Mouse (Mus musculus) heart, embryonic 11.5 days (tissue): ENCODE measurements around the gene Cmip. TPM values are rescaled to one million over a fixed set of nuclear protein-coding genes. Genes with fewer than 3 reads are reported as not detected.

ENCODE experiments used
- ATAC-seq: fragments of 200-750 bp; cut with Nextera tagmentation; replicated peaks from 2 replicates; pipeline ENCODE4 v1.8.0; 2017; ENCODE audit warnings: moderate library complexity; ENCODE audit not compliant: insufficient number of reproducible peaks, low FRiP score, low TSS enrichment
- H3K27ac ChIP-seq: fragments of 300-500 bp; sonication (generic); 2 replicates; pipeline ENCODE4 v1.5.1; 2014; ENCODE audit warnings: mild to moderate bottlenecking, low read depth, low read length
- H3K27me3 ChIP-seq: fragments of 300-500 bp; sonication (generic); 2 replicates; pipeline ENCODE4 v1.6.1; 2014; ENCODE audit warnings: mild to moderate bottlenecking, low read length, mixed read lengths; ENCODE audit not compliant: control insufficient read depth, insufficient read depth
- H3K36me3 ChIP-seq: fragments of 300-500 bp; sonication (generic); 2 replicates; pipeline ENCODE4 v1.6.1; 2014; ENCODE audit warnings: mild to moderate bottlenecking, low read length, moderate library complexity, mixed read lengths; ENCODE audit not compliant: control insufficient read depth, insufficient read depth
- H3K4me1 ChIP-seq: fragments of 300-500 bp; sonication (generic); 2 replicates; pipeline ENCODE4 v1.6.1; 2014; ENCODE audit warnings: low read length; ENCODE audit not compliant: control insufficient read depth, insufficient read depth
- H3K4me2 ChIP-seq: fragments of 300-500 bp; sonication (generic); 2 replicates; pipeline ENCODE4 v1.6.1; 2014; ENCODE audit warnings: mild to moderate bottlenecking, moderate library complexity
- H3K4me3 ChIP-seq: fragments of 300-500 bp; sonication (generic); 2 replicates; pipeline ENCODE4 v1.5.1; 2014; ENCODE audit warnings: low read depth, low read length
- H3K9ac ChIP-seq: fragments of 300-500 bp; sonication (generic); 2 replicates; pipeline ENCODE4 v1.6.1; 2014; ENCODE audit warnings: mild to moderate bottlenecking, low read depth, low read length, moderate library complexity
- H3K9me3 ChIP-seq: fragments of 300-500 bp; sonication (generic); replicated peaks from 2 replicates; pipeline ENCODE4 v1.6.1; 2016; ENCODE audit warnings: low read length; ENCODE audit not compliant: control insufficient read depth
- WGBS: fragments of 180-500 bp; shearing (Covaris S2); extraction: QIAGEN DNeasy Blood & Tissue Kit; methylation state at CpG from one replicate; pipeline ENCODE4 v1.1.7; 2014; ENCODE audit not compliant: insufficient replicate concordance; 5-methylcytosine and 5-hydroxymethylcytosine counted together
- polyA plus RNA-seq: library from polyadenylated mRNA; unstranded; fragments of >200 nt; fragmentation: Nextera tagmentation; extraction: Ambion mirVana; gene quantifications from 2 replicates; pipeline ENCODE4 v1.2.1, GENCODE M21; 2014

Gene Cmip
- polyA plus RNA-seq, 1 experiment from 2014 or later: 8.6 TPM

GRCm38 (mm10) chr8:117308303-117309095, 51.6 kb downstream of the Cmip start:
- 88% methylated on average over 13 of the region's 13 CpGs for WGBS
- no peaks in the 10 kb centered on the region for H3K27me3 ChIP-seq
- H3K9me3 ChIP-seq: no peaks in the 10 kb centered on the region
- H3K4me1 ChIP-seq: peaks cover 10% of the 10 kb centered on the region
- no peak overlapping the region for H3K4me2 ChIP-seq
- H3K36me3 ChIP-seq: 0 out of 2 replicates have a peak, but pooled peaks cover 3% of the 10 kb centered on the region
- no peak overlapping the region for H3K27ac ChIP-seq
- H3K9ac ChIP-seq: no peak overlapping the region
- ATAC-seq: no peak
- no peak overlapping the region for H3K4me3 ChIP-seq

DNA sequence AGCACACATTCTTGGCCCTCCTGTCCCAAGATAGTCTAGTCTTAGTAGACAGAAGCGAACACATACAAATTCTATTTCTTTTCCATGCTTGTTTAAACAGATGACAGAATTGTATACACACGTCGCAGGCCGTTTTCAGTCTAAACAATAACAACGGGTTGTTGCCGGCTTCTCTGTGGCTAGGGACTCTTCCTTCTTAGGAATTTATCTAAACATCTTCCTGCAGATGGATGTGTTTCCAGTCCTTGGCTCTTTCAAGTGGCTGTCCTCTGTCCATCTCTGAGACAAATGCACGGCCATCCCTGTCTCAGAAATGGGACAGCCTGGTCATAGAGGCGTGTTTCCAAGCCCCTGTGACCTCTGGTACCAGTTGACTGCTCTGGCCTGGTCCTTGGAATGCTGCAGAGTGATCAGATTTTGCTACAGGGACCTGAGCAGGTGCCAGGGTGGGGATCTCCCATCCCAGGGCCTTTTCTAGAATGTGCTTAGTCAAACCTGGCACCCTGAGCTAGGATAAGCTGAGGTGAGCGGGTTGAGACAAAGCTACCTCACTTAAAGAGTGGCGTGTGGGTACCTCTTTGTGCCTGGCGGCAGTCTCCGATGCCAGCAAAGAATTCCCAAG, 52.9 kb downstream of the Cmip start:
- ATAC-seq: no peak
- no peak overlapping the region for H3K4me2 ChIP-seq
- H3K9me3 ChIP-seq: no peaks in the 10 kb centered on the region
- no peak overlapping the region for H3K9ac ChIP-seq
- no peak overlapping the region for H3K27ac ChIP-seq
- WGBS: 76% methylated on average over 12 of the region's 12 CpGs
- H3K27me3 ChIP-seq: no peaks in the 10 kb centered on the region
- no peak overlapping the region for H3K4me3 ChIP-seq
- peaks cover 11% of the 10 kb centered on the region for H3K4me1 ChIP-seq
- H3K36me3 ChIP-seq: 0 out of 2 replicates have a peak, but pooled peaks cover 3% of the 10 kb centered on the region

DNA sequence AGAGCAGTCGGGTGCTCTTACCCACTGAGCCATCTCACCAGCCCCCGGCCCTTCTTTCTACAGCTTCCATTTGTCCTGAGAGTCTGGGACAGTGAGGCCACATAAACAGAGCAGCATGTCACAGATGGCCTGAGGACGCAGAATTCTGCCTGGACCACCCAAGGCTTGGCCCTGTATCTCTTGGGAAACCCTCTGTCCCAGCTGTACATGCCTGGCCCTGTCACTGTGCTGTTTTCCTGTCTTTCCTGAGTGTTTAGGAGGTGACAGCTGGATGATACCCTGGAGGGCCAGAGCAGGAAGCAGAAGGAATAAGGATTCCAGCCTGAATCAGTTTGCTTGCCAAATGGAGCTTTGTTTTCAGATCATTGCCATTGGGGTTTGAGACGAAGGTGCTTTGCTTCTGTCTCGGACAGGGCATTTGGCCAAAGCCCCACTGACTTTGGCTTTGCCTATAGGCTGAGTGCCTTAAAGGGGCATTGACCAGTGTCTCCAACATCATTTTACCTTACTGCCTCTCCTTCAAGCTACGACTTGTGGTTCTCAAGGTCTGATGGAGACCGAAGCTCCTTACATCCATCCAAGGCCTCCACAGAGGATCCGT, 54.2 kb downstream of the Cmip start:
- Histone ChIP-seq H3K27ac (no peak overlapping the region), H3K4me1 (peaks cover 12% of the 10 kb centered on the region), H3K4me3 (no peak overlapping the region), H3K27me3 (no peaks in the 10 kb centered on the region), H3K9me3 (no peaks in the 10 kb centered on the region), H3K4me2 (no peak overlapping the region), H3K9ac (0 out of 2 replicates have a peak overlapping the region, but pooled peaks have one; percentile 23), H3K36me3 (0 out of 2 replicates have a peak, but pooled peaks cover 3% of the 10 kb centered on the region)
- 80% methylated on average over 8 of the region's 8 CpGs for WGBS
- ATAC-seq: no peak

DNA sequence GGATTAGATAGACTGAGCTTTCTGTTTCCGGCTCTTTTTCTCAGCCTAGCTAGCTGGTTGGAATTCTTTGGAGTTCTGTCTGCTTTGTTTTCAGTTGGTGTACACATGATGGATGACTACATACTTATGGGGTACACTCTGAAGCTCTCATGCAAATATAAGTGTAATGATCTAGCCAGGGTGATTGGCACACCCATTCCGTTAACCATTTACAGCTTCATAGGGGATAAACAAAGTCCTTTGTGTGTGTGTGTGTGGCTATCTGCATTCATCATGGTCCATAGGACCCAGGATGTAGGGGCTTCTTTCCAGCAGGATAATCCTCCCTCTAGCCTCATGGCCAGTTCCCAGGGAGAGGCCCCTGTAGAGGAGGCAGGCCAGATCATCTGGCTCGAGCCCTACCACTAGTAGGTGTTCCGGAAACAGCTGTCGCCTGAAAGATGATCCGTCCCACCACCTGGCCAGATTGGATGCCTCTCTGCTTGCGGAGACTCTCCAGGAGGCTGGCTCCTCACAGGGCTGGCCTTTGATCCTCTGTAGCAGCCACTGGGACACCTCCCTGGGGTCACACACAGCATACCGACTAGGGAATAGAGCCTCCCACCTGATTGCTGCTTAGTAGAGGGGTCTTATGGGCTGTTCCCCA, 57.6 kb downstream of the Cmip start:
- peaks cover 10% of the 10 kb centered on the region for H3K4me1 ChIP-seq

GRCm38 (mm10) chr8:117315727-117316126, 58.9 kb downstream of the Cmip start:
- peaks cover 10% of the 10 kb centered on the region for H3K4me1 ChIP-seq
- no peak overlapping the region for H3K9ac ChIP-seq
- 0 out of 2 replicates have a peak, but pooled peaks cover 3% of the 10 kb centered on the region for H3K36me3 ChIP-seq
- H3K9me3 ChIP-seq: no peaks in the 10 kb centered on the region
- no peak overlapping the region for H3K4me3 ChIP-seq
- H3K4me2 ChIP-seq: no peak overlapping the region
- H3K27me3 ChIP-seq: no peaks in the 10 kb centered on the region
- WGBS: 89% methylated on average over 16 of the region's 16 CpGs
- no peak for ATAC-seq
- H3K27ac ChIP-seq: no peak overlapping the region

More for the DNA sequence above, 57.6 kb downstream of the Cmip start:
- H3K4me3 ChIP-seq: no peak overlapping the region
- ATAC-seq: no peak
- no peak overlapping the region for H3K9ac ChIP-seq
- H3K36me3 ChIP-seq: 0 out of 2 replicates have a peak, but pooled peaks cover 3% of the 10 kb centered on the region
- WGBS: 25% methylated on average over 8 of the region's 8 CpGs
- no peaks in the 10 kb centered on the region for H3K9me3 ChIP-seq
- H3K27me3 ChIP-seq: no peaks in the 10 kb centered on the region
- H3K4me2 ChIP-seq: no peak overlapping the region
- H3K27ac ChIP-seq: no peak overlapping the region

- peaks cover 12% of the 10 kb centered on the region for H3K4me1 ChIP-seq
- no peak for ATAC-seq
- 89% methylated on average over 8 of the region's 8 CpGs for WGBS
Measured at GRCm38 (mm10) chr8:117317478-117317877, 60.6 kb downstream of the Cmip start.

GRCm38 (mm10) chr8:117318911-117319826, 62.3 kb downstream of the Cmip start:
- H3K27me3 ChIP-seq: no peaks in the 10 kb centered on the region
- H3K4me3 ChIP-seq: no peak overlapping the region
- H3K4me1 ChIP-seq: peaks cover 12% of the 10 kb centered on the region
- no peaks in the 10 kb centered on the region for H3K36me3 ChIP-seq
- no peaks in the 10 kb centered on the region for H3K9me3 ChIP-seq
- H3K9ac ChIP-seq: no peak overlapping the region
- H3K27ac ChIP-seq: no peak overlapping the region
- no peak overlapping the region for H3K4me2 ChIP-seq
- ATAC-seq: no peak
- WGBS: 90% methylated on average over 26 of the region's 26 CpGs

More at GRCm38 (mm10) chr8:117317478-117317877, 60.6 kb downstream of the Cmip start:
- Histone ChIP-seq H3K9ac (no peak overlapping the region), H3K36me3 (no peaks in the 10 kb centered on the region), H3K4me2 (no peak overlapping the region), H3K27me3 (no peaks in the 10 kb centered on the region), H3K27ac (no peak overlapping the region), H3K4me3 (no peak overlapping the region), H3K9me3 (no peaks in the 10 kb centered on the region)
